ENCODE assay signal across 10 mouse cellular contexts in genomic region chr2:163300069-163301060, GRCm38 (mm10).
DNase-seq lines count a peak whose midpoint lies in the region; ATAC-seq and TF ChIP-seq lines count a peak whose summit lies in the region.
"Had no signal": no experiment of that assay in that cellular context is flagged by ENCODE, and none has a peak within 500 bp of the region (broad histone marks: within the 10 kb centered on the region; RNA-seq: fewer than 3 reads in every experiment).

No protein-coding gene starts in this region.

- no peak for TF ChIP-seq EP300 in lung, postnatal 0 days (IDR thresholded peaks at IDR 0.05)

- ATAC-seq in lung, postnatal 0 days = no peak
- ATAC-seq in hindbrain, postnatal 0 days = peak; percentile 65
- ATAC-seq in neural tube, embryonic 13.5 days (ENCODE audit: low read depth) = peak; percentile 50

- H3K4me3 ChIP-seq in lung, postnatal 0 days (ENCODE audit: low read depth, low read length) = no peak overlapping the region
- no peak overlapping the region for H3K4me3 ChIP-seq in hindbrain, postnatal 0 days (ENCODE audit: low read length)
- no peak overlapping the region for H3K4me3 ChIP-seq in neural tube, embryonic 13.5 days
- H3K4me3 ChIP-seq: embryonic facial prominence, embryonic 15.5 days; lung, embryonic 15.5 days had no signal

- DNase-seq in adrenal gland, postnatal 14 days = peak; percentile 53
- DNase-seq in adrenal gland, postnatal 4 days (ENCODE audit: low spot score in 2 of 2) = no peak
- DNase-seq in lung, adult 18-20 months = peak; percentile 17 to 20
- no peak for DNase-seq in lung, postnatal 0 days (ENCODE audit: low spot score)
- peak; percentile 88 for DNase-seq in hindbrain, postnatal 0 days (ENCODE audit: low spot score)
- DNase-seq in thymus, postnatal 10 days (ENCODE audit: low spot score in 2 of 2) = no peak
- DNase-seq in adrenal gland, adult 18-20 months (ENCODE audit: low spot score in 2 of 2) = no peak

- 50% methylated on average over 14 of the region's 14 CpGs for WGBS in lung, postnatal 0 days
- WGBS in hindbrain, postnatal 0 days = 24% methylated on average over 14 of the region's 14 CpGs
- 23% methylated on average over 14 of the region's 14 CpGs for WGBS in neural tube, embryonic 13.5 days

- no peak overlapping the region for H3K9ac ChIP-seq in lung, postnatal 0 days (replicated peaks; ENCODE audit: low read depth)
- no peak overlapping the region for H3K9ac ChIP-seq in hindbrain, postnatal 0 days (replicated peaks; ENCODE audit: low read length)
- no peak overlapping the region for H3K9ac ChIP-seq in neural tube, embryonic 13.5 days
- H3K9ac ChIP-seq: embryonic facial prominence, embryonic 15.5 days; lung, embryonic 15.5 days had no signal

- no peak overlapping the region for H3K27ac ChIP-seq in lung, postnatal 0 days (ENCODE audit: low read length)
- peak overlapping the region; percentile 60 for H3K27ac ChIP-seq in hindbrain, postnatal 0 days
- peak overlapping the region; percentile 25; the same call in 1 of the 2 replicates for H3K27ac ChIP-seq in neural tube, embryonic 13.5 days (replicated peaks)
- H3K27ac ChIP-seq: embryonic facial prominence, embryonic 15.5 days; lung, embryonic 15.5 days had no signal

- no peaks in the 10 kb centered on the region for H3K9me3 ChIP-seq in lung, postnatal 0 days (ENCODE audit: low read length)
- H3K9me3 ChIP-seq in hindbrain, postnatal 0 days (ENCODE audit: low read length) = no peaks in the 10 kb centered on the region
- no peaks in the 10 kb centered on the region for H3K9me3 ChIP-seq in neural tube, embryonic 13.5 days
- H3K9me3 ChIP-seq: embryonic facial prominence, embryonic 15.5 days; lung, embryonic 15.5 days had no signal

- no peaks in the 10 kb centered on the region for H3K36me3 ChIP-seq in lung, postnatal 0 days (ENCODE audit: insufficient read depth, low read length)
- no peaks in the 10 kb centered on the region for H3K36me3 ChIP-seq in hindbrain, postnatal 0 days (ENCODE audit: insufficient read depth, low read length)
- H3K36me3 ChIP-seq in neural tube, embryonic 13.5 days = no peaks in the 10 kb centered on the region
- H3K36me3 ChIP-seq: embryonic facial prominence, embryonic 15.5 days; lung, embryonic 15.5 days had no signal

- TF ChIP-seq CTCF in lung, postnatal 0 days (IDR thresholded peaks at IDR 0.05) = no peak
- TF ChIP-seq CTCF in hindbrain, postnatal 0 days (IDR thresholded peaks at IDR 0.05; ENCODE audit: low read depth) = no peak

- H3K27me3 ChIP-seq in lung, postnatal 0 days (replicated peaks; ENCODE audit: insufficient read depth, low read length) = no peaks in the 10 kb centered on the region
- H3K27me3 ChIP-seq in hindbrain, postnatal 0 days (ENCODE audit: insufficient read depth, low read length) = peaks cover 20% of the 10 kb centered on the region
- peaks cover 84% of the 10 kb centered on the region for H3K27me3 ChIP-seq in neural tube, embryonic 13.5 days
- H3K27me3 ChIP-seq: embryonic facial prominence, embryonic 15.5 days; lung, embryonic 15.5 days had no signal

- H3K4me2 ChIP-seq in lung, postnatal 0 days (replicated peaks; ENCODE audit: low read depth, low read length) = no peak overlapping the region
- no peak overlapping the region for H3K4me2 ChIP-seq in hindbrain, postnatal 0 days (ENCODE audit: low read depth, low read length)
- H3K4me2 ChIP-seq in neural tube, embryonic 13.5 days = no peak overlapping the region
- H3K4me2 ChIP-seq: embryonic facial prominence, embryonic 15.5 days; lung, embryonic 15.5 days had no signal

- no peaks in the 10 kb centered on the region for H3K4me1 ChIP-seq in lung, postnatal 0 days (ENCODE audit: insufficient read depth, low read depth, low read length)
- H3K4me1 ChIP-seq in hindbrain, postnatal 0 days (ENCODE audit: insufficient read depth, low read length) = peaks cover 40% of the 10 kb centered on the region
- H3K4me1 ChIP-seq in neural tube, embryonic 13.5 days (replicated peaks) = peaks cover 67% of the 10 kb centered on the region

Comparison
In these comparisons a context has a peak if more than half of its experiments do, and no peak if none do; other contexts are left out.
1. DNase-seq: peak in adrenal gland, postnatal 14 days (single experiment), lung, adult 18-20 months (2 of 2) and hindbrain, postnatal 0 days (single experiment); none in adrenal gland, postnatal 4 days (0 of 2), lung, postnatal 0 days (single experiment), thymus, postnatal 10 days (0 of 2) and adrenal gland, adult 18-20 months (0 of 2).